Mouse (Mus musculus) G1E (cell line): ENCODE measurements around the gene Tcf15.

ENCODE experiments used
- CTCF ChIP-seq: IDR thresholded peaks from 2 replicates; pipeline ENCODE4 v1.5.1; 2012; ENCODE audit warnings: low read depth, low read length, inconsistent platforms, mixed read lengths
- GATA1 ChIP-seq: IDR thresholded peaks from 2 replicates; pipeline ENCODE4 v1.6.1; 2012; ENCODE audit warnings: borderline replicate concordance, low read length, inconsistent platforms, mixed read lengths
- POLR2AphosphoS5 ChIP-seq: IDR thresholded peaks from 2 replicates; pipeline ENCODE4 v1.6.1; 2012; ENCODE audit warnings: low read depth, low read length, inconsistent platforms; ENCODE audit not compliant: insufficient replicate concordance
- TAL1 ChIP-seq: conservative IDR thresholded peaks from 2 replicates; pipeline ENCODE4 v1.6.1; 2012; ENCODE audit warnings: low read depth, low read length, inconsistent platforms, mixed read lengths

DNA sequence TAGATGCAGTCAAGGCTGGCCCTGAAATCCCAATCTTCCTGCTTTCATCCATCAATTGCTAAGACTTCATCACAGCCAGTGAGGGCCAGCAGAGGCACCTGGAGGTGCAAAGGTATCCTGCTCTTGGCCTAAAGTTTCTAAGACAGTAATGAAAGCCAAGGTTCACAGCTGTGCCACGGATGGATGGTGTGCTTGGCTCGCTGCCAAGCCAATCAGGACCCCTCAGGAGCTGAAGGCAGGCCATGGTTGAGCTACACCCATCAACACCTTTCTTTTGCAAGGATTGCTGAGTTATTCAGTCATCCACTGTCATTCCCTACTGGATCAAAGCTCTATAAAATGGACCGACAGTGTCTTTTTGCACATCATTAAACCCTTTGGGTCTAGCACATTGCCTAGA lies 43.8 kb upstream of the Tcf15 start:
- TF ChIP-seq GATA1 (no peak), CTCF (no peak), TAL1 (no peak), POLR2AphosphoS5 (no peak)
